Mouse (Mus musculus) CH12.LX (cell line): ENCODE data around the gene Ddx41.

Source experiments
- CTCF ChIP-seq, 2 experiments: IDR thresholded peaks in 1 of 2; conservative IDR thresholded peaks in 1 of 2; 2 replicates each; pipeline ENCODE4 v1.5.1; 2011 to 2012; ENCODE audit warnings: low read depth in 2 of 2, low read length in 2 of 2, improper control_type of control experiment in 1 of 2, inconsistent platforms in 1 of 2, mild to moderate bottlenecking in 1 of 2, moderate library complexity in 1 of 2
- POLR2A ChIP-seq: IDR thresholded peaks from 2 replicates; pipeline ENCODE4 v1.6.1; 2011; ENCODE audit warnings: low read depth, mild to moderate bottlenecking, improper control_type of control experiment, low read length
- SIN3A ChIP-seq: IDR thresholded peaks from 2 replicates; pipeline ENCODE4 v1.6.1; 2012; ENCODE audit warnings: low read length, improper control_type of control experiment, inconsistent platforms
- USF2 ChIP-seq: conservative IDR thresholded peaks from 2 replicates; pipeline ENCODE4 v1.6.1; 2011; ENCODE audit warnings: low read depth, low read length, improper control_type of control experiment
- ZNF384 ChIP-seq: IDR thresholded peaks from 2 replicates; pipeline ENCODE4 v1.6.1; 2012; ENCODE audit warnings: low read depth, low read length, improper control_type of control experiment, inconsistent platforms

- TF ChIP-seq CTCF (conservative IDR thresholded peaks at IDR 0.05 in 1 of 2, IDR thresholded peaks at IDR 0.05 in 1 of 2; ENCODE audit: low read depth in 2 of 2, low read length in 2 of 2): no peak
- TF ChIP-seq POLR2A: no peak
- no peak for TF ChIP-seq USF2
- no peak for TF ChIP-seq SIN3A
- no peak for TF ChIP-seq ZNF384
Measured at GRCm38 (mm10) chr13:55570286-55570973, 34.0 kb upstream of the Ddx41 start.
